Mouse (Mus musculus) small intestine, adult 2 months (tissue): ENCODE results near the gene Actn2.

ENCODE experiments used
- CTCF ChIP-seq: fragments of 200-500 bp; IDR thresholded peaks from 2 replicates; pipeline ENCODE4 v1.5.1; 2012; ENCODE audit warnings: low read depth, mild to moderate bottlenecking, control low read depth, inconsistent platforms, low read length, moderate library complexity, mixed read lengths; ENCODE audit not compliant: insufficient replicate concordance, insufficient read length; ENCODE audit errors: extremely low read depth
- POLR2A ChIP-seq: fragments of 200-500 bp; IDR thresholded peaks from 2 replicates; pipeline ENCODE4 v1.6.1; 2012; ENCODE audit warnings: low read depth, mild to moderate bottlenecking, control low read depth, inconsistent platforms, low read length, moderate library complexity

DNA sequence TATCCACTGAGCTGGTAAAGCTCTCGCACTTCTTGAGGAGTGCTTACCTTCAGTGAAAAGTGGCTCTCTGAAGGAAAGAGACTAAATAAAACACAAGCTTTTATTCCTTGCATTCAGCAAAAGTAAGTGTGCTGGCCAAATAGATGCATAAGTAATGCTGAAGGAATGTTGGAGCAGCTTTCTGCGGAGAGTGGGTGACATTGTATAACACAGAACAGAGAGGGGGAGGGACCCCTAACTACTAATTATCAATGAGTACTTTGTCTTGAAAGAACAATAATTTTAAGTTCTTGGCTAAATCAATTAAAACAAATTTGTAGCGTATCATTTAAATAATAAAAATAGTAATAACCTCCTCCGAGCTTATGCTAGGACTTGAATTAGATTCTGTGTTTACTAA, 29.2 kb downstream of the Actn2 start:
- TF ChIP-seq CTCF (no peak), POLR2A (no peak)
